In genomic region chr2:167999145-167999743, GRCm38 (mm10) we compare ENCODE assay signal across 15 mouse cellular contexts. TPM values are rescaled to one million over a fixed set of nuclear protein-coding genes. Genes with fewer than 3 reads are reported as not detected.
DNase-seq lines count a peak whose midpoint lies in the region; TF ChIP-seq lines count a peak whose summit lies in the region.
"Had no signal": no experiment of that assay in that cellular context is flagged by ENCODE, and none has a peak within 500 bp of the region (broad histone marks: within the 10 kb centered on the region; RNA-seq: fewer than 3 reads in every experiment).

No protein-coding gene starts in this region.

- no peak overlapping the region for H3K4me3 ChIP-seq in left cerebral cortex, adult 2 months
- H3K4me3 ChIP-seq: limb, embryonic 13.5 days had no signal

- intact Hi-C loops in left cerebral cortex, adult 2 months (cut with DNase I), result no loop called here

- no peak overlapping the region for H3K27ac ChIP-seq in left cerebral cortex, adult 2 months
- H3K27ac ChIP-seq: hindbrain, embryonic 14.5 days; limb, embryonic 13.5 days; macrophage had no signal

- TF ChIP-seq CTCF in left cerebral cortex, adult 2 months (IDR thresholded peaks at IDR 0.05), result peak; percentile 5; the same call in 1 of the 2 replicates

- DNase-seq in left cerebral cortex, adult 2 months (ENCODE audit: extremely low spot score in 1 of 2, low spot score in 2 of 2), result no peak
- no peak for DNase-seq in left cerebral cortex, adult 18-20 months (ENCODE audit: low spot score in 2 of 2)
- peak; percentile 31 for DNase-seq in 416B (ENCODE audit: low read depth)
- DNase-seq in A20 (ENCODE audit: low read depth, low spot score), result peak; percentile 38
- DNase-seq in ZHBTc4 (ENCODE audit: low read depth, low spot score), result peak; percentile 73
- DNase-seq in cerebellum, adult 9-10 months, result no peak
- no peak for DNase-seq in spleen, adult 12 weeks (ENCODE audit: low spot score)
- DNase-seq: adrenal gland, postnatal 36 days; cerebellum, adult 9-11 months; heart, adult 18-20 months; heart, postnatal 14 days; midbrain, embryonic 14.5 days had no signal

RNA-seq across cellular contexts. Expression of gene Ripor3, which starts 11.2 kb away (rescaled TPM):
- total RNA-seq in left cerebral cortex, adult 2 months (2021), result under 1 TPM; 0.21 to 0.61 TPM
- total RNA-seq in left cerebral cortex, adult 18-20 months (2021), result under 1 TPM; 0.33 to 0.59 TPM

Comparison
In these comparisons a context has a peak if more than half of its experiments do, and no peak if none do; other contexts are left out.
1. DNase-seq: peak in 416B (single experiment), A20 (single experiment) and ZHBTc4 (single experiment); none in left cerebral cortex, adult 2 months (0 of 2), left cerebral cortex, adult 18-20 months (0 of 2), cerebellum, adult 9-10 months (single experiment) and spleen, adult 12 weeks (single experiment).